ENCODE assay signal across 20 mouse cellular contexts in genomic region chr6:82854780-82855179, GRCm38 (mm10).
DNase-seq lines count a peak whose midpoint lies in the region; TF ChIP-seq lines count a peak whose summit lies in the region.
"Had no signal": no experiment of that assay in that cellular context is flagged by ENCODE, and none has a peak within 500 bp of the region (broad histone marks: within the 10 kb centered on the region; RNA-seq: fewer than 3 reads in every experiment).

No protein-coding gene starts in this region.

- H3K4me2 ChIP-seq in myocyte (ENCODE audit: low read depth) = no peak overlapping the region
- H3K4me2 ChIP-seq: embryonic facial prominence, embryonic 13.5 days; embryonic facial prominence, embryonic 15.5 days; forebrain, embryonic 12.5 days had no signal

- H3K27ac ChIP-seq in brown adipose tissue, adult 24 weeks (replicated peaks; ENCODE audit: low read depth, low read length) = peak overlapping the region; percentile 88
- H3K27ac ChIP-seq: embryonic facial prominence, embryonic 13.5 days; embryonic facial prominence, embryonic 15.5 days; forebrain, embryonic 10.5 days; forebrain, embryonic 12.5 days had no signal

- no peaks in the 10 kb centered on the region for H3K36me3 ChIP-seq in myocyte (ENCODE audit: control insufficient read depth, insufficient read depth)
- H3K36me3 ChIP-seq: embryonic facial prominence, embryonic 13.5 days; embryonic facial prominence, embryonic 15.5 days; forebrain, embryonic 10.5 days; forebrain, embryonic 12.5 days had no signal

- TF ChIP-seq POLR2A in myocyte (IDR thresholded peaks at IDR 0.05; ENCODE audit: insufficient read length, low read depth) = no peak

- no peak overlapping the region for H3ac ChIP-seq in myocyte (ENCODE audit: control insufficient read depth, insufficient read length)

- DNase-seq in heart, adult 11 months = peak; percentile 55
- DNase-seq in heart, postnatal 25 days (ENCODE audit: low spot score) = no peak
- peak; percentile 25 for DNase-seq in NIH3T3 (ENCODE audit: low read depth)
- DNase-seq in yolk sac, embryonic 10.5 days (ENCODE audit: low spot score) = no peak
- DNase-seq in left cerebral cortex, postnatal 36 days (ENCODE audit: low spot score in 2 of 2) = no peak
- no peak for DNase-seq in urinary bladder, postnatal 25 days (ENCODE audit: low spot score)
- DNase-seq: cerebellum, adult 11 months; cerebellum, adult 18-20 months; cerebellum, adult 8-10 months; cerebellum, adult 9-11 months; cerebellum, postnatal 36 days; embryo, embryonic 11 days had no signal

- H3K4me3 ChIP-seq in brown adipose tissue, adult 24 weeks (ENCODE audit: insufficient read depth, low read depth, low read length) = no peak overlapping the region
- H3K4me3 ChIP-seq in myocyte = no peak overlapping the region
- H3K4me3 ChIP-seq: embryonic facial prominence, embryonic 13.5 days; embryonic facial prominence, embryonic 15.5 days; erythroblast, embryonic 14.5 days; forebrain, embryonic 10.5 days; forebrain, embryonic 12.5 days had no signal

- H3K27me3 ChIP-seq in myocyte (ENCODE audit: control insufficient read depth, insufficient read depth, insufficient read length) = no peaks in the 10 kb centered on the region
- H3K27me3 ChIP-seq: embryonic facial prominence, embryonic 13.5 days; embryonic facial prominence, embryonic 15.5 days; forebrain, embryonic 12.5 days; Patski had no signal

- intact Hi-C loops in heart, postnatal 25 days (cut with DNase I) = loop anchor here (10.0 kb wide), 1 partner anchor 110 kb away; no protein-coding TSS in a partner anchor
- intact Hi-C loops in left cerebral cortex, postnatal 36 days (cut with DNase I) = no loop called here

- H3K4me1 ChIP-seq in brown adipose tissue, adult 24 weeks (ENCODE audit: control insufficient read depth, insufficient read depth, insufficient read length, low read length) = peaks cover 6% of the 10 kb centered on the region
- H3K4me1 ChIP-seq: embryonic facial prominence, embryonic 13.5 days; embryonic facial prominence, embryonic 15.5 days; forebrain, embryonic 10.5 days; forebrain, embryonic 12.5 days had no signal

- H3K79me2 ChIP-seq in myocyte (ENCODE audit: control insufficient read depth, insufficient read depth) = no peaks in the 10 kb centered on the region

TF ChIP-seq in myocyte, 11 proteins besides CTCF, POLR2A, EP300 and RAD21:
- no peak for TF ChIP-seq CEBPB (IDR thresholded peaks at IDR 0.05; ENCODE audit: insufficient read depth, poor library complexity, severe bottlenecking)
- TF ChIP-seq REST (IDR thresholded peaks at IDR 0.05; ENCODE audit: insufficient read depth, insufficient read length) = no peak
- no peak for TF ChIP-seq MAX (IDR thresholded peaks at IDR 0.05; ENCODE audit: low read depth)
- no peak for TF ChIP-seq MYOG (IDR thresholded peaks at IDR 0.05; ENCODE audit: control insufficient read depth in 1 of 3, insufficient read depth in 1 of 3, insufficient read length in 2 of 3, low read depth in 2 of 3)
- no peak for TF ChIP-seq USF1 (IDR thresholded peaks at IDR 0.05; ENCODE audit: low read depth)
- peak in 2 of 3 experiments; percentile 21 to 60 for TF ChIP-seq MYOD1 (IDR thresholded peaks at IDR 0.05; ENCODE audit: control insufficient read depth in 1 of 3, insufficient read length in 2 of 3, low read depth in 2 of 3)

Comparison
In these comparisons a context has a peak if more than half of its experiments do, and no peak if none do; other contexts are left out.
1. DNase-seq: peak in heart, adult 11 months (single experiment) and NIH3T3 (single experiment); none in heart, postnatal 25 days (single experiment), yolk sac, embryonic 10.5 days (single experiment), left cerebral cortex, postnatal 36 days (0 of 2) and urinary bladder, postnatal 25 days (single experiment).